Mouse (Mus musculus): ENCODE data around the gene Pcgf3.

Gene Pcgf3

DNA sequence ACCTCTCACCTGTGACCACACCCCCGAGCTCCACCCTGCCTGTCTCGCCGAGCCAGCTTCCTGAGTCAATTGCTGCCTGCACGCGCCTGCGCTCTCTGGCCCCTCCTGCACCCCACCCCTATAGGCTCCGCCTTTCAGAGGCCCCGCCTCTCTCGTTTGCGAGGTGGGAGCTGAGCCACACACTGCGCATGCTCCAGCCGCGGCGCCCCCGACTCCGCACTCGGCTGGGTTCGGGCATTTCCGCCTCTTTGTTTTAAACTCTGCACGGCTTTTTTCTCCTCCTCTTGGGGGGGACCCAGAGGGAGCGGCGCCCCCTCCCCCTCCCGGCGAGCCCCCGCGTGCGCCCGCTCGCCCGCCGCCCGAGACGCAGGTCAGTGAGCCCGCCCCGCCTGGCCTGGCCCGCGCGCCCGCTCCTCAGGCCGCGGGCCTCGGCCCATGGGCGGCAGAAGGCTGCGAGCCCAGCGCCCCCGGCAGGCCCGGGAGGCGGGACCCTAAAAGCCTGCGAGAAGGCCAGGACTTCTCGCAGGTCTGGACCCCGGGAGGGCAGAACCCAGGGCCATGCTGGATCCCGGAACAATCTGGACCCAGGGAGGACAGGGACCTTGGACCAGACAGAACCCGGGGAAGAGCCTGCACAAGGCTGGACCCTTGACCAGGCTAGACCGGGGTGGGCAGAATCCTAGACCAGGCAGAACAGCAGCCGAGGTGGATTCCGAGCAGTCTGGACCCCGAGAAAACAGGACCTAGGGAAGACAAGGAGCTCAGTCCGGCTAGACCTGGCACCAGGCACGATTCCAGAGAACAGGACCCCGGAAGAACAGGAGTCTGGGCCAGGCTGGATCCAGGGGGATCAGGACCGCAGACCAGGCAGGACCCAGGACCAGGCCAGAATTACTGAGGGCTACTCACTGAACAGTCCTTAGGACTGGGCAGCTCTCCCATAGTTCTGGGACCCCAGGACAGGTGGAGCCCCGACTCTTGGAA is at the start of gene Pcgf3:
Gene Pcgf3, plus strand, starts transcription at position 151 of the 984 bp plus-strand sequence.
- peak; percentile 98 to 99 for DNase-seq (ENCODE audit: inconsistent age in 2 of 2, low spot score in 1 of 2)

DNA sequence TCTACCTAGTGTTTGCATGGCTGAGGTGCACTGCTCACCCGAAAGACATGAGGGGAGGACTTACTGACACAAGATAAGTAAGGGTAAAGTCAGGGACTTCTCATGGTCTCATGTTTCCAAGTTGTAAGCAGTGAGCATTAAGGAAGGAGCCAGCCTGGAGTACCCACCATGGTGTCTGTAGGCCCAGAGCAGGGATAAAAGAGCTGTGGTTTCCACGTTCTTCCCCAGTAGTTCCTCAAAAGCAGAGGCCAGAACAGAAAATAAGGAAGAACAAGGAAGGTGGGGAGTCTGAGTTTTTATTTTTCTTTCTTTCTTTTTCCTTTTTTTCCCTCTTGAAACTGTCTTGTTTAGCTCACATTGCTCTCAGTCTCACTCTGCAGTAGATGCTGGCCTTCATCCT is 46.3 kb upstream of the Pcgf3 start:
- DNase-seq (ENCODE audit: inconsistent age in 2 of 2, low spot score in 1 of 2) = no peak

DNA sequence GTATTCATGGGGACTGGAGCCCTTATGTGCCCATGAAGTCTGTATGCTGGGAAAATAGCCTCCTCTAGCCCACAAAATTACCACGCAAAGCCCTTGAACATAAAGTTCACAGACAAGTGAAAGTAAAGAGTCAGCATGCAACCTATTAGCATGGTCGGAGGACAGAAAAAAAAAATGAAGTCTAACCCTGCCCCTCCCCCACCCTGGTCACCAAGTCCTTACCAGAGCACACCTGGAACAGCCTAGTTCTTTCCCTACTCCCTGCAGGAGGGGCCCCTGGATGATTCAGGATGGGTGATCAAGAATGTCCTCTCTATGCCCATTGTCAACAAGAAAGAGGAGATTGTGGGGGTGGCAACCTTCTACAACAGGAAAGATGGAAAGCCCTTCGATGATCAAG is 38.3 kb upstream of the Pcgf3 start:
- no peak for DNase-seq (ENCODE audit: inconsistent age in 2 of 2, low spot score in 1 of 2)

- DNase-seq (ENCODE audit: inconsistent age in 2 of 2, low spot score in 1 of 2) = no peak
Observed at GRCm38 (mm10) chr5:108423427-108423826, 37.6 kb upstream of the Pcgf3 start.

GRCm38 (mm10) chr5:108427186-108427585 is 33.8 kb upstream of the Pcgf3 start:
- peak; percentile 45 to 84 for DNase-seq (ENCODE audit: inconsistent age in 2 of 2, low spot score in 1 of 2)

- no peak for DNase-seq (ENCODE audit: inconsistent age in 2 of 2, low spot score in 1 of 2)
Observed at GRCm38 (mm10) chr5:108431196-108431595, 29.8 kb upstream of the Pcgf3 start.

DNA sequence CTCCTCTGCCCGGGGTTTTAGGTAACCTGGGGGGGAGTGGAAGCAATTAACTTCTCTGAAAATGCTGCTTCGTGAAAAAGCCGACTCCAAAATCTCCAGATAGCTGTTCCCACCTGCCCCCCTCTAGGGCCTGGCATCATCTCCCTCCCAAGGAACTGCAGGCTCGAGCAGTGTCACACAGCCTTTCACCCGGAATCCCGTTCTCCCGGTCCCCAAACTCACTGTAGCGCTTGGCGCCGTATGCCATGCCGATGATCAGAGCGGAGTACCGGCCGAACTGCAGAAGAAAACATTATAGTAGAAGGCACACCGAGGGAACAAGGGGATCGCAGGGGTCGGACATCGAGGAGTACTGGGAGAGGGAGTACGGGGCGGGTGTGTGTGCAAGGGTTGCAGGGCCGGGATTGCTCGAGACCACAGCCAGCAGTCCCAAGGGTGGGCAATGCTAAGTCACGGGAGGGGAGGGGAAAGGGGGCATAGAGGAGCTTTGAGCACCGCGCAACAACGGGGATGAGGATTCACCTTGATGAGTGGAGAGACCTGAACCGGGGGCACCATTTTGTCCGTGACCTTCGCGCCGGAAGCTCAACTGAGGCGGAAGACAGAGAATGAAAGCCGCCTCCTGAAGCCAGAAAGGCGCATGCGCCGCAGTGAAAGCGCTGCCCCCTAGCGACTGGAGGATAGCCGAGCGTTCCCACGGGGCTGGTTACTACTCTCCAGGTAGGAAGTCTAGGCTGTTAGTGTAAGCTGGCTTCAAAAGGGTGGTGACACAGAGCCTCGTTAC is 27.0 kb upstream of the Pcgf3 start, which contains the start of gene Atp5k:
Gene Atp5k, minus strand, starts transcription at position 645 of the 784 bp plus-strand sequence.
- DNase-seq (ENCODE audit: inconsistent age in 2 of 2, low spot score in 1 of 2) = peak; percentile 94 to 98

DNA sequence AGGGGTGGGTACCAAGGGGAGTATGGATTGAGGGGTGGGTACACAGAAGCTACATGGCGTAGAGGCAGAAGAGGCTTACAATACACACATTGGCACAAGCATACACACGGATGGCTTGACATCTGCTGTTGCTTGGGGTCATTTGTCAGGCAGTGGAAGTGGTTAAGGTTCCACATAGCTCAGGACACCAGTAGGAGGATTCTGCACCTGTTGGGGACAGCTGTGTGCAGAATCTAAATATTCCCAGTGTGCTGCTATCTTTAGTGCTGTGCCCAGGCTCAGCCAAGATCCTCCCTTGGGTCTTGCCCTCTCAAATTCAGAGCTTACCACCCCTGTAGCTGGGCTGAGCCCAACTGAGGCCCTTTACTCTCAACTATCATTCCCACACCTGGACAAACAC is 24.9 kb upstream of the Pcgf3 start:
- no peak for DNase-seq (ENCODE audit: inconsistent age in 2 of 2, low spot score in 1 of 2)

- DNase-seq (ENCODE audit: inconsistent age in 2 of 2, low spot score in 1 of 2) = no peak
Observed at GRCm38 (mm10) chr5:108446973-108447372, 14.1 kb upstream of the Pcgf3 start.

- no peak for DNase-seq (ENCODE audit: inconsistent age in 2 of 2, low spot score in 1 of 2)
Observed at GRCm38 (mm10) chr5:108447857-108448256, 13.2 kb upstream of the Pcgf3 start.

DNA sequence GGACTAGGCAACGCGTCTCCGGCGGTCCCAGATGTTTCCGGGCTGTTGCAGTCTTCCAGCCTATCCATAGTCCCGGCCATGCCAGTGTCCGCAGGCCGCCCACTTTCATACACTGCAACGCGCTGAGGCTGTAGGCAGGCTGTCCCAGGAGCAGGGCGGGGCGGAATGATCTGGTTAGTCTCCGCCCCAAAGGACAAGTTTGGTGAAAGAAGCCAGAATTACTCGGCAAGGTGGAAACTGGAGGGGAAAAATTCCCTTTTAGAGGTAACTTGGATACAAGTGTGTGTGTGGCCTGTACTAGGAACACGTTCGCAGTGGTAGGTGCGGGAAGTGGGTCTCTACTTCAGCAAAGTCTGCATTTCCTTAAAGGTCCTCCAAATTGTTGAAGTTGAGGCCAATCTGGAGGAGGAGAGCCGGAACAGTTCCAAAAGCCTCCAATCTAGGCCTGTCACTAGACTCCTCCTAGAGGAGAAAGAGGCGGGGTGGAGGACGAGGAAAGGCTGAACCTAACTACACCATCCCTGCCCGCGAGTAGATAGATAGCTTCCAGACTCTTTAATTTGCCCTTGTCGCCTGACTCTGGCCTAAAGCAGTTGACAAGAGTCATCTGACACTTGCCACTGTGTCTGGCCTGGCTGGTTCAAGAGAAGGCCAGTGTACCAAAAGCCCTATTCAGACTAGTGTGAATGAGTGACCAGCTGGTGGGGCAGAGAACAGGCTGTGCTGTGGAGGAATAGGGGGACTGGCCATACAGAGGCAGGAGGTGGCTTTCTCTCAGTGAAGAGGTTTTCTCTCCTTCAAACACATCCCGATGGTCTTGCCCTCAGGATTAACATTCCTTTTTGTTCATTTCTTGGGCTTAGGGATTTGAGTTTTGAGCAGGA is 12.0 kb upstream of the Pcgf3 start, which contains the start of gene Mfsd7a:
Gene Mfsd7a, minus strand, starts transcription at position 107 of the 884 bp plus-strand sequence.
- peak; percentile 83 to 95 for DNase-seq (ENCODE audit: inconsistent age in 2 of 2, low spot score in 1 of 2)

DNA sequence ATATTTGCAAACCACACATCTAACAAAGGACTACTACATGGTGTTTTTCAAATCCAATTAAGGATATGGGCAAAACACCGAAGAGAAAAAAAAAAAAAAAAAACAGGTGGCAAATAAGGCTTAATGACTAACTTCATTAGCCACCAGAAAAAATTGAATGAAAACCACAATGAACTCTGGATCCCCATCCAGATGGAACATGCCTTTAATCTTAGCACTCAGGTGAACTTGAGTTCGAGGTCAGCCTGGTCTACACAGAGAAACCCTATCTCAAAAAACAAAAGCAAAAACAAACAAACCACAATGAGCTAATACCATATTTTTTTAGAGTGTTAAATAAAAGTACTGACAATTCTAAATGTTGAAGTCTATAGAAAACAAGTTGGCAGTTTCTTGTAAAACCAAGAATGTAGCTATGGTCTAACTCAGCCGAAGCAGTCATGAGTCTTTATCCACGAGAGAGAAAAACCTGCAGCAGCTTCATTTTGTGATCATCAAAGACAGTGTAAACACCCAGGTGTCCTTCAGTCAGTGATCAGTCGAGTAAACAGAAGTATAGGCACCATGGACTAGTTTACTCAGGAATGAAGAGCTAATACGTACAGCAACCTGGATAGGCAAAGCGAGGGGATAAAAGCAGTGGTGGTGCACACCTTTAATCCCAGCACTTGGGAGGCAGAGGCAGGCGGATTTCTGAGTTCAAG is 10.0 kb upstream of the Pcgf3 start:
- no peak for DNase-seq (ENCODE audit: inconsistent age in 2 of 2, low spot score in 1 of 2)

GRCm38 (mm10) chr5:108451611-108452010 is 9.4 kb upstream of the Pcgf3 start:
- DNase-seq (ENCODE audit: inconsistent age in 2 of 2, low spot score in 1 of 2) = no peak

DNA sequence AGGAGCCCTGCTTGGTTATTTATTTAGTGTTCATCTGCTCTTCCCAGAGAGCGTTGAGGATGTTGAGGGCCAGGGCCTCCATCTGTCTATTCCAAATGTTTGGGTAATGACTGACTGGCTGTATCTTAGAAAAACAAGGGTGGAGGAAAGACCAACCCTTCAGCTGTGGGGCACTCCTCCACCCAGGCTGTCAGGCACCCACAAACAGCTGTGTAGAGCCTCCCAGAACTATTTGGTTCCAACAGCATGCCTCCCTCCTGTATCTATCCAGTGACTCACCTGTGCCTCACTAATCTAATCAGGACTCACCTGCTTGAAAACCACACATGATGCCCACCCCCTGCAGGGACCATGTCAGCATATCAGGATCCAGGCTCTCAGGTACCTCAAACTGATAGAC is 8.6 kb upstream of the Pcgf3 start:
- DNase-seq (ENCODE audit: inconsistent age in 2 of 2, low spot score in 1 of 2) = no peak

DNA sequence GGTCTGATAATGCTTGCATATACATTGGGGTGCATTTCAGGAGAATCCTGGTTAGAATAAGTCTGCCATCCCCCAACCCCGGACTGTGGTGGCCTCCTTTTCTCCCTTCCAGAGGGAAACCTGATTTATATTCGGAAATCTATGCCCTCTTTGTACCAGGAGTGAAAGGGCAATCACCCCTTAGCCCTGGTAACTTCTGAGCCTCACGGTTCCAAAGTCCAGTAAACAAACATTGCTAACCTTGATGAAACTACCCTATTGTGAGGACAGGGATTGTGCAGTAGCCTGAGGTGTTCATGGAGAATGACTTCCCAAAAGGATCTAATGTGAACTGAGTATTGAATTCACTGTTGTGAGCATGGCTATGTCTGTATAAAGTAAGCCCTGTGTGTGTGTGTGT is 6.9 kb upstream of the Pcgf3 start:
- no peak for DNase-seq (ENCODE audit: inconsistent age in 2 of 2, low spot score in 1 of 2)

GRCm38 (mm10) chr5:108458706-108459105 is 2.3 kb upstream of the Pcgf3 start:
- DNase-seq (ENCODE audit: inconsistent age in 2 of 2, low spot score in 1 of 2) = no peak

DNA sequence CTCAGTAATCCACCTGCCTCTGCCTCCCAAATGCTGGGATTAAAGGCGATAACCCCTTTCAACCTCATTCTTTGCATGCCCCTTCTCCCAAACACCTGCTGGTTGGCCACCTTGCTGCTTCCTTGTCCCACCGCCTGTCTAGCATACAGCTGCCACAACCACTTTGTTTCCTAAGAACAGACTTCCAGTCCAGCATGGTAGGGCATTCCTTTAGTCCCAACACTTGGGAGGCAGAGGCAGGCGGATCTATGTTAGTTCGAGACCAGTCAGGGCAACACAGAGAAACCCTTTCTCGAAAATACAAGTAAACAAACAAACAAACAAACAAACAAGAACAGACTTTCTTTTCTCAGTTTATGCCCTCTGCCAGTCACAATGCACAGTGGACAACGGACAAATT is 571 bp upstream of the Pcgf3 start:
- peak in 1 of 2 experiments; percentile 33 for DNase-seq (ENCODE audit: inconsistent age in 2 of 2, low spot score in 1 of 2)

DNA sequence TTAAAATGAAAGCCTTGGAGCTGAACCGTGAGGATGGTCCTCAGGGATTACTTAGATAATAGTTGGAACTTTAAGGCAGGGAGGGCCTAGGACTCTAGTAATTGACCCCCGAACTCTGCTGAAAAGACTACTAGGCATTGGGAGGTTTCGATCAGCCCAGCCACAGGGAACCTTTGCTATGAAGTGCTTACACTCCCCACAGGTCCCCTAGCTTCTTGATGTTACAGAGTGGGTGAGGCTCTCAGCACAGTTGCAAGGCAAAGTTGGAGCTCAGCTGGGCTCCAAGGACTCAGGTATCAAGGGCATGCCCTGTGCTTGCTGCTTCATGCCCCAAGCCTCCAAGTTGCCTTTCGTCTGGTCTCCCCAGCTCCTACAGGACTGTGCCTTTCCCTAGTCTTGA is 1.4 kb downstream of the Pcgf3 start:
- DNase-seq (ENCODE audit: inconsistent age in 2 of 2, low spot score in 1 of 2) = peak in 1 of 2 experiments; percentile 59

DNA sequence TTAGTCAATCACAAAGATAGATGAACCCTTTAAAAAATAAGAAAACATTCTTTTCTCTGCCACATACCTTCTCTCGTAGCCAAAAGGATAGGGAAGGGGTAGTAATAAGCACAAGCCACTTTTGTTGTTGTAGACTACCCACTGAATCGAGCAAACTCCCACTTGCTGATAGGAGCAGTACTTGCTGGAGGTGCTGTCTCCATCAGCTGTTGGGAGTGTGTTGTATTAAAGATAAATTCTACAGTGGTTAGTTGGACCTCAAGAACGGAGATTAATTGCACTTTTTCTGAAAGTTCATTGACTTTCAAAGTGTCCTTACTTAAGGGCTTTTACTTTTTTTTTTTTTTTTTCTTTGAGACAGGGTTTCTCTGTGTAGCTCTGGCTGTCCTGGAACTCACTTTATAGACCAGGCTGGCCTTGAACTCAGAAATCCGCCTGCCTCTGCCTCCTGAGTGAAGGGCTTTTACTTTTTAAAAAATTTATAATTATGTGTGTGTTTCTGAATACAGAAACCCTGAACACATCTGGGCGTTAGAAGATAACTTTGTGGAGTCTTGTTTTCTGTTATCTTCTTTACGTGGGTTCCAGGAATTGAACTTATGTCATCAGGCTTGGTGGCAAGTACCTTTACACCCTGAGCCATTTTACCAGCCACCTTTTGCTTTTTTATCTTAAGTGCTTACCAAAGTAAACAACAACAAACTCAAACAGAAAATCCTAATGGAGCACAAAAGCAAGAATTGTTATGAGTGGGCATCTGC is 4.3 kb downstream of the Pcgf3 start:
- no peak for DNase-seq (ENCODE audit: inconsistent age in 2 of 2, low spot score in 1 of 2)
